Mouse (Mus musculus): Measurements from ENCODE around the gene Sppl2b.

GRCm38 (mm10) chr10:80845732-80846131 lies 9.3 kb upstream of the Sppl2b start:
- TF ChIP-seq TBP (IDR thresholded peaks at IDR 0.05; ENCODE audit: low read depth, low read length): no peak
- no peak for TF ChIP-seq POLR2A (IDR thresholded peaks at IDR 0.05; ENCODE audit: control insufficient read depth in 1 of 2, insufficient read depth in 1 of 2, low read depth in 1 of 2, low read length in 2 of 2, poor library complexity in 1 of 2)
- TF ChIP-seq MAX (IDR thresholded peaks at IDR 0.05; ENCODE audit: low read length): no peak
- no peak for TF ChIP-seq EP300 (IDR thresholded peaks at IDR 0.05; ENCODE audit: low read depth in 1 of 2, low read length in 2 of 2)
- TF ChIP-seq MEF2A (IDR thresholded peaks at IDR 0.05; ENCODE audit: extremely low read depth, insufficient replicate concordance, low read depth, low read length, poor library complexity, severe bottlenecking): no peak
- no peak for TF ChIP-seq UBTF (IDR thresholded peaks at IDR 0.05; ENCODE audit: borderline replicate concordance, insufficient read depth, low read depth, low read length)
- TF ChIP-seq GABPA (IDR thresholded peaks at IDR 0.05; ENCODE audit: low read depth, low read length): no peak
- TF ChIP-seq ZC3H11A (IDR thresholded peaks at IDR 0.05; ENCODE audit: low read depth, low read length): no peak
- no peak for TF ChIP-seq NELFE (IDR thresholded peaks at IDR 0.05; ENCODE audit: low read depth, low read length)
- TF ChIP-seq MYB (IDR thresholded peaks at IDR 0.05; ENCODE audit: low read depth, low read length): no peak
- TF ChIP-seq CTCF (IDR thresholded peaks at IDR 0.05 in 2 of 3, conservative IDR thresholded peaks at IDR 0.05 in 1 of 3; ENCODE audit: control insufficient read depth in 1 of 3, insufficient read depth in 1 of 3, low read depth in 2 of 3, low read length in 3 of 3, poor library complexity in 1 of 3, severe bottlenecking in 1 of 3): no peak

Data from MEL (cell line).